Mouse (Mus musculus): ENCODE measurements around the gene Batf3.

- TF ChIP-seq CTCF (IDR thresholded peaks at IDR 0.05; ENCODE audit: borderline replicate concordance, control insufficient read depth, extremely low read depth, insufficient read depth, low read length, poor library complexity) (no peak), POLR2A (IDR thresholded peaks at IDR 0.05; ENCODE audit: control insufficient read depth, extremely low read depth, insufficient read depth, low read length, poor library complexity) (no peak)
These were observed 27.4 kb upstream of the Batf3 start for GRCm38 (mm10) chr1:191070259-191070658.

Measured in thymus, adult 2 months (tissue).